Mouse (Mus musculus) MEL (cell line): ENCODE measurements at regions not wholly inside any gene's neighbourhood (a gene's known extent, or its start where the extent isn't known, plus 50 kb on each side); places are given as distances from the start of the nearest gene placed in this dataset.

Experiments used
- DNase-seq: peaks from one replicate; pipeline ENCODE4 v3.0.0; 2011; ENCODE audit warnings: low read depth, low spot score
- H3K27ac ChIP-seq: 2 replicates; pipeline ENCODE4 v1.5.1; 2012; ENCODE audit warnings: low read depth, mild to moderate bottlenecking, control low read depth, low read length, moderate library complexity; ENCODE audit not compliant: control insufficient read depth
- H3K27me3 ChIP-seq, 2 experiments: fragments of 150-350 bp in 1 of 2; sonication (generic) in 1 of 2; 2 replicates each; pipeline ENCODE4 v1.6.1; 2012; ENCODE audit warnings: low read length in 2 of 2, mild to moderate bottlenecking in 2 of 2, improper control_type of control experiment in 1 of 2, moderate library complexity in 1 of 2; ENCODE audit not compliant: insufficient read depth in 2 of 2, control insufficient read depth in 1 of 2
- H3K36me3 ChIP-seq, 2 experiments: 2 replicates each; pipeline ENCODE4 v1.6.1; 2012 to 2014; ENCODE audit warnings: low read length in 2 of 2, improper control_type of control experiment in 1 of 2, inconsistent platforms in 1 of 2, mild to moderate bottlenecking in 1 of 2; ENCODE audit not compliant: insufficient read depth in 2 of 2, control insufficient read depth in 1 of 2
- H3K4me1 ChIP-seq, 2 experiments: fragments of 150-350 bp in 1 of 2; sonication (generic) in 1 of 2; 2 replicates each; pipeline ENCODE4 v1.6.1; 2012; ENCODE audit warnings: low read length in 2 of 2, improper control_type of control experiment in 1 of 2, mild to moderate bottlenecking in 1 of 2; ENCODE audit not compliant: insufficient read depth in 2 of 2, control insufficient read depth in 1 of 2
- H3K4me3 ChIP-seq, 2 experiments: fragments of 150-350 bp in 1 of 2; sonication (generic) in 1 of 2; 2 replicates each; pipeline ENCODE4 v1.5.1; 2012; ENCODE audit warnings: low read depth in 2 of 2, low read length in 2 of 2, mild to moderate bottlenecking in 2 of 2, moderate library complexity in 2 of 2, control low read depth in 1 of 2, improper control_type of control experiment in 1 of 2; ENCODE audit not compliant: control insufficient read depth in 1 of 2, insufficient read depth in 1 of 2
- H3K79me2 ChIP-seq: 2 replicates; pipeline ENCODE4 v1.6.1; 2012; ENCODE audit warnings: mild to moderate bottlenecking, low read length, moderate library complexity; ENCODE audit not compliant: control insufficient read depth, poor library complexity, insufficient read depth
- H3K9ac ChIP-seq: 2 replicates; pipeline ENCODE4 v1.6.1; 2012; ENCODE audit warnings: low read depth, mild to moderate bottlenecking, control low read depth, low read length, moderate library complexity; ENCODE audit not compliant: control insufficient read depth, poor library complexity, severe bottlenecking
- H3K9me3 ChIP-seq: fragments of 150-350 bp; sonication (generic); replicated peaks from 2 replicates; pipeline ENCODE4 v1.6.1; 2012; ENCODE audit warnings: mild to moderate bottlenecking, low read length, improper control_type of control experiment, moderate library complexity; ENCODE audit not compliant: insufficient read depth
- CHD2 ChIP-seq: IDR thresholded peaks from 2 replicates; pipeline ENCODE4 v1.6.1; 2011; ENCODE audit warnings: low read length, improper control_type of control experiment
- CTCF ChIP-seq, 3 experiments: IDR thresholded peaks in 2 of 3; conservative IDR thresholded peaks in 1 of 3; 2 replicates each; pipeline ENCODE4 v1.5.1; 2011 to 2012; ENCODE audit warnings: low read length in 3 of 3, low read depth in 2 of 3, mild to moderate bottlenecking in 2 of 3, improper control_type of control experiment in 1 of 3, inconsistent platforms in 1 of 3, mixed read lengths in 1 of 3, moderate library complexity in 1 of 3; ENCODE audit not compliant: control insufficient read depth in 1 of 3, insufficient read depth in 1 of 3, poor library complexity in 1 of 3, severe bottlenecking in 1 of 3
- E2F4 ChIP-seq: IDR thresholded peaks from 2 replicates; pipeline ENCODE4 v1.6.1; 2011; ENCODE audit warnings: low read depth, low read length, improper control_type of control experiment, borderline replicate concordance
- ETS1 ChIP-seq: IDR thresholded peaks from 2 replicates; pipeline ENCODE4 v1.6.1; 2012; ENCODE audit warnings: low read depth, mild to moderate bottlenecking, inconsistent platforms, low read length, improper control_type of control experiment, moderate library complexity
- GATA1 ChIP-seq: IDR thresholded peaks from 2 replicates; pipeline ENCODE4 v1.6.1; 2011; ENCODE audit warnings: low read depth, low read length, improper control_type of control experiment
- HCFC1 ChIP-seq: IDR thresholded peaks from 2 replicates; pipeline ENCODE4 v1.6.1; 2012; ENCODE audit warnings: low read depth, mild to moderate bottlenecking, inconsistent platforms, low read length, improper control_type of control experiment, moderate library complexity
- KAT2A ChIP-seq: conservative IDR thresholded peaks from 2 replicates; pipeline ENCODE4 v1.6.1; 2012; ENCODE audit warnings: low read depth, low read length, improper control_type of control experiment, inconsistent platforms
- MAX ChIP-seq: IDR thresholded peaks from 2 replicates; pipeline ENCODE4 v1.6.1; 2011; ENCODE audit warnings: low read length, improper control_type of control experiment
- MEF2A ChIP-seq: IDR thresholded peaks from 2 replicates; pipeline ENCODE4 v1.6.1; 2014; ENCODE audit warnings: low read depth, mild to moderate bottlenecking, inconsistent platforms, low read length, improper control_type of control experiment; ENCODE audit not compliant: poor library complexity, insufficient replicate concordance, severe bottlenecking; ENCODE audit errors: extremely low read depth
- MYB ChIP-seq: IDR thresholded peaks from 2 replicates; pipeline ENCODE4 v1.6.1; 2011; ENCODE audit warnings: mild to moderate bottlenecking, low read depth, low read length, improper control_type of control experiment
- NELFE ChIP-seq: IDR thresholded peaks from 2 replicates; pipeline ENCODE4 v1.6.1; 2011; ENCODE audit warnings: low read depth, low read length, improper control_type of control experiment
- NRF1 ChIP-seq: IDR thresholded peaks from 2 replicates; pipeline ENCODE4 v1.6.1; 2014; ENCODE audit warnings: low read depth, mild to moderate bottlenecking, inconsistent platforms, low read length, improper control_type of control experiment, moderate library complexity; ENCODE audit not compliant: poor library complexity, insufficient read depth, severe bottlenecking
- POLR2A ChIP-seq, 2 experiments: IDR thresholded peaks; 2 replicates each; pipeline ENCODE4 v1.6.1; 2011 to 2012; ENCODE audit warnings: low read length in 2 of 2, mild to moderate bottlenecking in 2 of 2, control low read depth in 1 of 2, improper control_type of control experiment in 1 of 2, low read depth in 1 of 2, moderate library complexity in 1 of 2; ENCODE audit not compliant: control insufficient read depth in 1 of 2, insufficient read depth in 1 of 2, poor library complexity in 1 of 2
- POLR2AphosphoS5 ChIP-seq: IDR thresholded peaks from 2 replicates; pipeline ENCODE4 v1.6.1; 2012; ENCODE audit warnings: low read depth, borderline replicate concordance, mild to moderate bottlenecking, inconsistent platforms, low read length, moderate library complexity, mixed read lengths
- RAD21 ChIP-seq: IDR thresholded peaks from 2 replicates; pipeline ENCODE4 v1.6.1; 2011; ENCODE audit warnings: mild to moderate bottlenecking, low read depth, low read length, improper control_type of control experiment
- RCOR1 ChIP-seq: IDR thresholded peaks from 2 replicates; pipeline ENCODE4 v1.6.1; 2012; ENCODE audit warnings: low read depth, mild to moderate bottlenecking, inconsistent platforms, low read length, improper control_type of control experiment
- SIN3A ChIP-seq: IDR thresholded peaks from 2 replicates; pipeline ENCODE4 v1.6.1; 2012; ENCODE audit warnings: low read length, improper control_type of control experiment, inconsistent platforms
- SMC3 ChIP-seq: IDR thresholded peaks from 2 replicates; pipeline ENCODE4 v1.6.1; 2011; ENCODE audit warnings: low read depth, low read length, improper control_type of control experiment
- TCF12 ChIP-seq: IDR thresholded peaks from 2 replicates; pipeline ENCODE4 v1.6.1; 2014; ENCODE audit warnings: low read depth, mild to moderate bottlenecking, inconsistent platforms, low read length, improper control_type of control experiment, moderate library complexity
- USF1 ChIP-seq: IDR thresholded peaks from 2 replicates; pipeline ENCODE4 v1.6.1; 2014; ENCODE audit warnings: low read depth, mild to moderate bottlenecking, inconsistent platforms, low read length, improper control_type of control experiment, moderate library complexity
- USF2 ChIP-seq, 2 experiments: IDR thresholded peaks; 2 replicates each; pipeline ENCODE4 v1.6.1; 2011 to 2012; ENCODE audit warnings: improper control_type of control experiment in 2 of 2, low read length in 2 of 2, borderline replicate concordance in 1 of 2, inconsistent platforms in 1 of 2, low read depth in 1 of 2, mild to moderate bottlenecking in 1 of 2; ENCODE audit not compliant: insufficient read depth in 1 of 2
- ZC3H11A ChIP-seq: IDR thresholded peaks from 2 replicates; pipeline ENCODE4 v1.6.1; 2012; ENCODE audit warnings: low read depth, mild to moderate bottlenecking, inconsistent platforms, low read length, improper control_type of control experiment
- ZNF384 ChIP-seq: IDR thresholded peaks from 2 replicates; pipeline ENCODE4 v1.6.1; 2012; ENCODE audit warnings: low read depth, mild to moderate bottlenecking, inconsistent platforms, low read length, improper control_type of control experiment

DNA sequence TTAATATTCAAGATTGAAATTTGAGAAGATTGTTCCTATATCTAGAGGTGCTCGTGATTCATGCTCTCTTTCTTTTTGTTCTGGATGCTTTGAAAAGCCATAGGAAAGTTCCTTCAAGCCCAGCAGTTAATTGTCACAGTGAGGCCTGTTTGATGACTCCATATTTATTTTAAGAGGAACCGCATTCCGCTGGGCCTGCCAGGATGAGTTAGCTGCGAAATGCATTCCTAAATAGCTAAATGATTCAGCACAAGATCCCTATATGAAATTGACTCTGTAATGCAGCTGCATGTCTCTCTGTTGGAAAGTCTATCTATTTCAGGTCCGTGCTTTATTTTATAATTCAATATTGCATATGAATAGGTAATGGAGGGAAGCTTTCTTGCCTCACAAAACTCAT lies 511.9 kb upstream of the Adgra3 start:
- H3K9me3 ChIP-seq: no peaks in the 10 kb centered on the region
- no peaks in the 10 kb centered on the region for H3K36me3 ChIP-seq
- H3K27ac ChIP-seq: no peak overlapping the region
- H3K4me3 ChIP-seq: no peak overlapping the region
- no peak overlapping the region for H3K9ac ChIP-seq
- no peaks in the 10 kb centered on the region for H3K79me2 ChIP-seq
- no peaks in the 10 kb centered on the region for H3K4me1 ChIP-seq
- H3K27me3 ChIP-seq: no peaks in the 10 kb centered on the region
- TF ChIP-seq USF2 (IDR thresholded peaks at IDR 0.05; ENCODE audit: borderline replicate concordance in 1 of 2, insufficient read depth in 1 of 2, low read depth in 1 of 2, low read length in 2 of 2) (no peak), ETS1 (no peak), ZNF384 (no peak), ZC3H11A (no peak), POLR2A (IDR thresholded peaks at IDR 0.05; ENCODE audit: control insufficient read depth in 1 of 2, insufficient read depth in 1 of 2, low read depth in 1 of 2, low read length in 2 of 2, poor library complexity in 1 of 2) (no peak), MYB (no peak), RAD21 (no peak), SMC3 (no peak), CHD2 (no peak), NRF1 (no peak), HCFC1 (no peak), NELFE (no peak), GATA1 (no peak), MAX (no peak), E2F4 (no peak), RCOR1 (no peak), MEF2A (no peak)
- TF ChIP-seq, all 39 proteins: peak for 0
- DNase-seq: no peak

DNA sequence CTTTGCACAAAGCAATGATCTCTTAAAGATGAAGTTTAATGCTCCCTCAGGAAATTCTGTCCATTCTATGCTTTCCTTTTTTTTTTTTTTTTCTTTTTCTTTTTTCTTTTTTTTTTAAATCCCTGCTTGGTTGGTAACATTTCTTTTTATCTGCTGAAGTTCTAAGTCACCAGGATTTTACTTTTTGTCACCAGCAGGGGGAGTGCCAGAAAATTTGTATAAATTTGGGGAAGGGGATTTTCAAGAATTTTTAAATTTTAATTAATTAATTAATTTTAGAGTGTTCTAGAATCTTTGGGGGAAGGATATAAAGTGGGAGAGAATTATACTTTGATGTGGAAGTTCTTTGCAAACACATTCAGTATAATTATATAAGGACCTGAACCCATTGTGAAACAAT lies 492.3 kb upstream of the Adgra3 start:
- DNase-seq: no peak
- no peak for TF ChIP-seq KAT2A
- peak in 1 of 3 experiments; percentile 17; a peak in 1 of 6 replicates for TF ChIP-seq CTCF (IDR thresholded peaks at IDR 0.05 in 2 of 3, conservative IDR thresholded peaks at IDR 0.05 in 1 of 3; ENCODE audit: control insufficient read depth in 1 of 3, insufficient read depth in 1 of 3, low read depth in 2 of 3, low read length in 3 of 3, poor library complexity in 1 of 3, severe bottlenecking in 1 of 3)
- TF ChIP-seq USF1: no peak
- TF ChIP-seq ZNF384: no peak
- TF ChIP-seq SIN3A: no peak
- TF ChIP-seq SMC3: no peak
- no peak for TF ChIP-seq POLR2AphosphoS5
- TF ChIP-seq TCF12: no peak
- Histone ChIP-seq H3K4me1 (no peaks in the 10 kb centered on the region), H3K27ac (no peak overlapping the region), H3K4me3 (no peak overlapping the region), H3K79me2 (no peaks in the 10 kb centered on the region), H3K27me3 (no peaks in the 10 kb centered on the region), H3K9ac (no peak overlapping the region), H3K9me3 (no peaks in the 10 kb centered on the region), H3K36me3 (no peaks in the 10 kb centered on the region)
